Mouse (Mus musculus): ENCODE data around the gene Kif1a. TPM values are rescaled to one million over a fixed set of nuclear protein-coding genes. Genes with fewer than 3 reads are reported as not detected.

The Kif1a gene
- total RNA-seq, 2 experiments from 2014 or later = 609 to 644 TPM

DNA sequence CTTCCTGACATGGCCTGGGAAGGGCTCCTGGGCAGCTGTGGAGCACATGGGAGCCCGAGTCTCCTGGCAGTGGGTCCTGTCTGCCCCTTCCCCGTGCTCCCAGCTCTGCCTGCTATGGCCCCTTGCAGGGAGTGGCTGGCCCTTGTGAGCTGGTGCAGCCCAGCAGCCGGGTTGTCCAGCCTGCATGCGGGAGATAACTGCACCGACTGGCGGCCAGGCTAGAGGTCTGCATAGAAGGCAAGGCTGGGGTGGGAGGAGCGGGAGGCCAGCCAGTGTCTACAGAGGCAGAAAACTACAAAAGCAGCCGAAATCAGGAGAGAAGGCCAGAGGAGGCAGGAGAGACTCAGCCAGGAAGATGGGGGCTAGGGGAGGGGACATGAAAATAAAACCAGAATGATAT lies 67.8 kb downstream of the Kif1a start:
- no peak for DNase-seq (ENCODE audit: low spot score in 2 of 2)
- TF ChIP-seq CTCF (conservative IDR thresholded peaks at IDR 0.05) = no peak
- H3K27ac ChIP-seq = no peak overlapping the region
- no peak overlapping the region for H3K4me3 ChIP-seq

DNA sequence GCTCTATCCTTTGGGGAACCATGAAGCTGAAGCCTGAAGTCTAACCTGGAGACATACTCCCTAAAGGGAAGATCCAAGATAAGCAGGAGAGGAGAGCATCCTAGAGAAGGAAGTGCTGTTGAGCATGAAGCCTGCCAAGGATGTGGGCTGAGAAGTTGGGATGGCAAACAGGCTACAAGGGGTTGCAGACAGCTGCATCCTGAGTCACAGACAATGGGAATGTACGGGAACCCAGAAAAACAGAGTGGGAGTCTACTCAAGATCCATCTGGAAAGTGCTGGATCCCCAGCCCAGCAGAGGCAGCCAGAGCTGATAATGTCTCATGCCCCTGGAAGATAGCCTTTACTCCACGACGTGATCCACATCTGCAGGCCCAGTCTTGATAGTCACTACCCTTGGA lies 70.6 kb downstream of the Kif1a start:
- DNase-seq (ENCODE audit: low spot score in 2 of 2) = peak in 1 of 2 experiments; percentile 20
- Histone ChIP-seq H3K4me3 (no peak overlapping the region), H3K27ac (peak overlapping the region; percentile 43; the same call in 1 of the 2 replicates)
- no peak for TF ChIP-seq CTCF (conservative IDR thresholded peaks at IDR 0.05)

DNA sequence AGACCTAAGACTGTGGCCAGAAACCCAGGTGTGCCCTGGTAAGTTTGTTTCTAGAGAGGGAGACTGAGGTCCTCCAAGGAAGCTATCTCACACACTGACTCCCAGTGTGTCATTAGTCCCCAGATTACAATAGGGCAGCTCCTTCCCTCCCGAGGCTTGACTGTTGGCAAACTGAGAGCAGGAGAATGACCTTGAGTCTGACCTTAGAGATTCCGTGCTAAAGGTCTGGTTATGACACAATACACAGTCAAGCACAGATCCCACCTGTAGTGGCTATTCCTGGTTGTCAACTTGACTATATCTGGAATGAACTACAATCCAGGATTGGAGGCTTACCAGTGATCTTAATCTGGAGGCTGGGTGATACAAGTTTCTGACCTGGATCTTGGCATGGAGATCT lies 71.7 kb downstream of the Kif1a start:
- H3K27ac ChIP-seq = 0 out of 2 replicates have a peak overlapping the region, but pooled peaks have one; percentile 23
- TF ChIP-seq CTCF (conservative IDR thresholded peaks at IDR 0.05) = no peak
- no peak for DNase-seq (ENCODE audit: low spot score in 2 of 2)
- H3K4me3 ChIP-seq = no peak overlapping the region

DNA sequence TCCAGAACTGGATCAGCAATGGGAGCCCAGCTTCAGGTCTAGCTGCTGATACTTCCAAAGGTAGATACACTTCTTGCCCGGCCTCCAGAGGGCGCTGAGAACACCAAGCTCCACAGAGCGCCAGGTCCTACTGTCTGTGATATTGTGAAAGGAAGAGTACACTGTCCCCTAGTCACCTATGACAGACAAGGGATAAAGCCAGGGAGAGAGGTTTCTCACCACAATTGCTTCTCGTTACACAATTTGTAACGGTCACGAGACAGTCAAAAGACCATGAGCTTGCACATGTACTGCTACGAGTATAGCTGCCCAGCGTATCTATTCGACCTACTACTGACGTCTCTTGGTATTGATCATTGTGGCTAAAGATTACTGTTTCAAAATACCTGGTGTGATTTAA lies 72.4 kb downstream of the Kif1a start:
- Histone ChIP-seq H3K27ac (no peak overlapping the region), H3K4me3 (no peak overlapping the region)
- no peak for DNase-seq (ENCODE audit: low spot score in 2 of 2)
- peak; percentile 51 for TF ChIP-seq CTCF (conservative IDR thresholded peaks at IDR 0.05)

DNA sequence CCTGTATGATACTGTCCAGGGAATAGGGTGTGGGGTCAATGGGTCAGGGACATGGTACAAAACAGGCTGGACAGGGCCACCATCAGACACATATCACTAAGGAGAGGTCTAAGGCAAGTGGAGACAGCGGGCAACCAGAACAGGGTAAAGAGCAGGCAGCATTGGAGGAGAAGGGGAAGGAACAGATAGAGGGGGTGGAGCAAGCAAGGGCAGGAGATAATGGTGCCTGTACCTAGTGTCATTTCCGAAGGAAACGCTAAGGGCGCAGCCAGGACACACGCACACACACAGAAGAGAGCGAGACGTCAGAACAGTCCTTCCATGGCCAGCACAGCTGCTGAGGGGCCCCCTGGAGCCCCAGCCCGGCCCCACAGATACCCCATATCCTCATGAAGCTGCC lies 75.2 kb downstream of the Kif1a start:
- DNase-seq (ENCODE audit: low spot score in 2 of 2) = no peak
- no peak overlapping the region for H3K27ac ChIP-seq
- H3K4me3 ChIP-seq = no peak overlapping the region
- no peak for TF ChIP-seq CTCF (conservative IDR thresholded peaks at IDR 0.05)

DNA sequence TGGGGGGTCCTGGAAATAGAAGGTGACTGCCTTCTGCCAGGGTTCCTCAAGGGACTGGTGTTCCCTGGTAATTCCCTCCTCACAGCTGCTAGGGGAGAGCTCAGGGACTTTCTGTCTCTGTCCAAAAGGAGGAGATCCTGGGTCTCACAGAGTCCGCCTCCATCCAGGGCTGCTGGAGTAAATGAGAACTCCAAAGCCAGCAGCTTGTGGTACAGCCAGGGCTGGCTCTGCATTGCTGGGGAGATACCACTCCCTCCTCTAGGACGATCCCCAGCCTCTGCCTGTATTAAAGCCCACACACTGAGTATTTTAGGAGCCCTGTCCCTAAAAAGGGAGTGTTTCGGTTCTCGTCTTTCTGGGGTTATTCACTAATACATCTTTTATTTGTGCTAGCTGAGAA lies 81.1 kb downstream of the Kif1a start:
- Histone ChIP-seq H3K4me3 (no peak overlapping the region), H3K27ac (no peak overlapping the region)
- no peak for TF ChIP-seq CTCF (conservative IDR thresholded peaks at IDR 0.05)
- no peak for DNase-seq (ENCODE audit: low spot score in 2 of 2)

DNA sequence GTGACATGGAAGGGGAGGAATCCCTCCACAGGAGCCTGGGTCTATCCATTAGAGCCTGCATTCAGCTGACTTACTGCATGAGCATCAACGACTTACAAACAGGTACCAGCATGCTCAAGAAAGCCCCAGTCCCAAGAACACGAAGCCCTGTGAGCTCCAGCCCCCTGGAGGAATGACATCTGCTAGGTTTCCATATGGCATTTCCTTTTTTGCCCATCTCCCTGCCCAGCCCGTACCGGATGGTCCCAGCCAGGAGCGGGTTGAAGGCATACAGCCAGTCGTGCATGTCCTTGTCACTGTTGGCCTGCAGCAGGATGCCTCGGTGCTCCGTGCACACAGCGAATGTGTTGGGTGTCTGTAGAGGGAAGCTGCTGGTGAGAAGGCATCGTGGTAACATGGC lies 83.0 kb downstream of the Kif1a start:
- DNase-seq (ENCODE audit: low spot score in 2 of 2) = no peak
- no peak for TF ChIP-seq CTCF (conservative IDR thresholded peaks at IDR 0.05)
- no peak overlapping the region for H3K27ac ChIP-seq
- H3K4me3 ChIP-seq = no peak overlapping the region

DNA sequence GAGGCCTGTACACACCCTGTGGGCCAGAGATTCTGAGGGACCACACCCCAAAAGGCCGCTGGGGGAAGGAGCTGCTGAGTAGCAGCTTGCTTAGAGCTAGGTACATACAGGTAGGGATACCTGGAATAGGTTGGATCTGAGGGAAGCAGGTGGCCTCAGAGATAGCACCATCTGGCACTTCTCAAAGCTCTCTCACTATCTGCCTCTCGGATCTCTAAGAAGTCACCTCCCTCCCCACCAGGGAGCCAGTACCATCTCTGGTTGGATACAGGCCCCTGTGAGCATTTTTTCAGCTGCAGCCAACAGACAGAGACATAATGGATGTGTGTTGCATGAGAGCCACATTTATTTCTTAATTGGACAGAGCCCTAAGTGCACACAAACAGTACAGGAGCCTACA lies 86.6 kb downstream of the Kif1a start:
- TF ChIP-seq CTCF (conservative IDR thresholded peaks at IDR 0.05) = no peak
- DNase-seq (ENCODE audit: low spot score in 2 of 2) = no peak
- peak overlapping the region; percentile 14; the same call in 1 of the 2 replicates for H3K27ac ChIP-seq
- H3K4me3 ChIP-seq = no peak overlapping the region

DNA sequence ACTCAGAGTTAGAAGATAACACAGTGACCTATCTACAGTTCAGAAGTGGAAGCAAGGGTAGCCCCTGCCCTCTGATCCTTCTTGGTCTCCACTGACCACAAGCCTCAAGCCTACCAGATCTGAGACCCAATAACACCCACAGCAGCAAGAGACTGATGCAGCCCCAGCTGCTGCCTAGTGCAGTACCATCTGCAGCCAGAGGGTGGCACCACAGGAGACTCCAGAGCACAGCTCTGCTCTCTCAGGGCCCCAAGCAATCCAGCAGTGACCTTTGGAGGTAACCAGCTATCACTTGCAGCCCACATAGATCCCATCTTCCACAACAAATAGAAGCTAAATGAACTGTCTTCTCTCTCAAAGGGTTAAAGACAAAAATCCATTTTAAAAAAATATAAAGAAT lies 87.3 kb downstream of the Kif1a start:
- peak; percentile 98 for TF ChIP-seq CTCF (conservative IDR thresholded peaks at IDR 0.05)
- Histone ChIP-seq H3K4me3 (no peak overlapping the region), H3K27ac (no peak overlapping the region)
- DNase-seq (ENCODE audit: low spot score in 2 of 2) = peak; percentile 60 to 83

DNA sequence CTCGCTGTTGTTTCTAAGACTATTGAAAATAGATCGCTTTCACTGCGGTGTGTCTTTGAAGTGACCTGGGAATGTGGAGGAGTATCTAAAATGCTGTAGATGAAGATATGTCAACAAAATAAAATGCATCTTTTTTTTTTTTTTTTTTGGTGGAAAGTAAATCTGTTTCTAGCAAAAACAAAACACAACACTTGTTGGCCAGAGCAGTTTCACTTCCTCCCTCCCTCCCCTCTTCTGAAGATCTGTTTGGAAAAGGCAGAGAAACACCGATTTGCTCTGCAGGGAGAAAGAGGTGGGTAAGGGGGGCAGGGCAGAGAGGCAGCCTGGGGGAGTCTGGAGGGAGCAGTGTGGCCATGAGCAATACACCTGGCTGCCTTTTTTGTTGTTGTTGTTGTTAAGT lies 88.4 kb downstream of the Kif1a start:
- no peak for DNase-seq (ENCODE audit: low spot score in 2 of 2)
- Histone ChIP-seq H3K4me3 (no peak overlapping the region), H3K27ac (no peak overlapping the region)
- TF ChIP-seq CTCF (conservative IDR thresholded peaks at IDR 0.05) = no peak

DNA sequence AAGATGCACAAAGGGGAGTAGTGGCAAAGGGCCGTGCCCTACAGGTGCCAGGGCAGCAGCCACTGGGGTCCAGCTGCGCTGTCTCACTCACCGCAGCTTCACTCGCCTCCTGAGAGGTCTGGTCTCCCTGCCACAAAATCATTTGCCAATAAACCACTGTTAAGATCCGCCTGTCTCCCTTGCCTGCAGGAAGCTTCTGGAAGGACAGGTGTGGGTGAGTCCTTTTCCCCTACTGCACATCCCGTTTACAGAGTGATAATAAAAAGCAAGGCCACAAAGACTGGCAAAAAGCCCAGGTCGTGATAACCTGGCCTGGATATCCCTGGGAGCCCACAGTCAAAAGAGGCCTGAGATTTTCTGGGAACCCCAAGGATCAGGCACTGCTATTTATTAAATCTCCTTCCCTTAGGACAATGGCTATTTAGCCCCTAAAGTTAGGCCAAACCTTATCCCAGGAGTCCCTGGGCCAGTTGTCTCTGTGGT lies 89.6 kb downstream of the Kif1a start:
- H3K4me3 ChIP-seq = no peak overlapping the region
- TF ChIP-seq CTCF (conservative IDR thresholded peaks at IDR 0.05) = no peak
- DNase-seq (ENCODE audit: low spot score in 2 of 2) = no peak

DNA sequence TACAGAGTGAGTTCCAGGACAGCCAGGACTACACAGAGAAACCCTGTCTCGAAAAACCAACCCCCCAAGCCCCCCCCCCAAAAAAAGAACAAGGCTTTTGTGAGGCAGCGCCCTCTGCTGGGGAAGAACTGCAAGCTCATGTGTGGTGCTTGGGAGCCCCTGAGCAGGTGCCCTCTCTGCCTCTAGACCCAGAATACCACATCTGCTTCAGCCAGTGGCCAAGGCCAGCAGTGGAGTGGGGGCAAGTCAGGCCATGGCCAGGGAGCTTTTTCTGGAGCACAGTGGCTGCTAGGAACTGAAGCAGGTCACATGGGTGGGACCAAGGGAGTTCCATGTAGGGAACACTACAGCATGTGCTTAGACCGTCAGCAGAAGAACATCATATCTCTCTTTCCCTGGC lies 91.0 kb downstream of the Kif1a start:
- H3K4me3 ChIP-seq = no peak overlapping the region
- TF ChIP-seq CTCF (conservative IDR thresholded peaks at IDR 0.05) = peak; percentile 73
- DNase-seq (ENCODE audit: low spot score in 2 of 2) = no peak
- no peak overlapping the region for H3K27ac ChIP-seq

More for the DNA sequence above, 89.6 kb downstream of the Kif1a start:
- H3K27ac ChIP-seq = no peak overlapping the region

DNA sequence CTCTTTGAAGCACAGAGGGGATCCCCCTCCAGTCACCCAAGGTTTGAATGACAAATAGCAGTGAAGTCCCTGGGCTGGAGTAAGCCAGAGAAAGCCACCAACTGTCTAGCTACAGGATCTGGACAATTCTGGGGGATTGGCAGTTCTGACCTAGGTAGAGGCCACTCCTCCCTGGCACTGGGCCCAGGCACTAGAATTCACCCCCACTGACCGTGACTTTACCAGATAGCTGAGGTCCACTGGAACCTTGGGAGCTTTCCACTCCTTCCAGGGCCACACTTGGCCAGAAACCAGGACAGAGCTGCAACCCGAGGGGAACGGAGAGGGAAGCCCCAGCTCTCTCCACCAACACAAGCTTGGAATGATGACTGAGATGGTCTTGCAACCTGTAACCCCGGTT lies 92.6 kb downstream of the Kif1a start:
- no peak for TF ChIP-seq CTCF (conservative IDR thresholded peaks at IDR 0.05)
- Histone ChIP-seq H3K4me3 (no peak overlapping the region), H3K27ac (no peak overlapping the region)
- DNase-seq (ENCODE audit: low spot score in 2 of 2) = no peak

DNA sequence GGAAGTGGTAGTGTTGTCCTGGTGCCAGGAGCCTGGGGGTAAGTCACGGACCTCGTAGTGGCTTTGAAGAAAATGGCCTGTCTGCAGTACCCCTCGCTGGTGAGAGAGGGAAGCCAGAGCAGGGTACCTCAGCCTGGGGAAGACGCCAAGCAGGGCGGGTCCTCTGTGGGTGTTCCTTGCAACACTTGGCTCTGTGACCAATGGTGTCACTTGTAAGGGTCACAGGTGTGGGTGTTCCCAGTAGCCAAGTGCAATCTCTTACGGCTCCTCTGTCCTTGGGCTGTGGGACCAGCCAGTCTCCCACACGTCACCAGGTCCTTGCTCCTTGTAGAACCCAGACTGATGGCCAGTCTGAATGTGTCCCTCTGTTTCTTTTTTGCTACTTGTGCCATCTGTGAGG lies 95.7 kb downstream of the Kif1a start, which contains the start of gene Aqp12:
Gene Aqp12 (plus strand): TSS at position 274 of the 400 bp plus-strand sequence.
- TF ChIP-seq CTCF (conservative IDR thresholded peaks at IDR 0.05) = no peak
- H3K4me3 ChIP-seq = no peak within 1 kb of the TSS
- DNase-seq (ENCODE audit: low spot score in 2 of 2) = no peak
- no peak within 1 kb of the TSS for H3K27ac ChIP-seq

DNA sequence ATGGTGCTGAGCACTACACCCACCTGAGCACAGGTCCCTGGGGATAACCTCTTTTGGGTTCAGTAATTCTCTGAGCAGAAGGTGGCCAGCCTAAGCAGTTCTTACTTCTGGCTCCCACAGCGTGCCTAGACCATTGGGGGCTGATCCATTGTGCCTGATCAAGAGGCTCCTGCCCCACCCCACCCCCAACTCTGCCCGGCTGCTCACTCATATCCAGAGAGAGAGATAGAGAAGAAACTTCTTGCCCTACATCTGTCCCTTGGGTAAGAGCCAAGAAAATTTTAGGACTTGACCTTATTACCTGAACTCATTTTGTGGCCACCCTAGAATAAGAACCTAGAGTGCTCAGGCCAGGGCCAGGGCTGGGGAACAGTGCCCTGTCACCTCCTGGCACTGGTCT lies 108.9 kb downstream of the Kif1a start:
- no peak overlapping the region for H3K27ac ChIP-seq
- TF ChIP-seq CTCF (conservative IDR thresholded peaks at IDR 0.05) = no peak

More for the DNA sequence above, 108.9 kb downstream of the Kif1a start:
- no peak overlapping the region for H3K4me3 ChIP-seq
- DNase-seq (ENCODE audit: low spot score in 2 of 2) = no peak
